ENCODE assay signal across 29 mouse cellular contexts in the genomic region with DNA sequence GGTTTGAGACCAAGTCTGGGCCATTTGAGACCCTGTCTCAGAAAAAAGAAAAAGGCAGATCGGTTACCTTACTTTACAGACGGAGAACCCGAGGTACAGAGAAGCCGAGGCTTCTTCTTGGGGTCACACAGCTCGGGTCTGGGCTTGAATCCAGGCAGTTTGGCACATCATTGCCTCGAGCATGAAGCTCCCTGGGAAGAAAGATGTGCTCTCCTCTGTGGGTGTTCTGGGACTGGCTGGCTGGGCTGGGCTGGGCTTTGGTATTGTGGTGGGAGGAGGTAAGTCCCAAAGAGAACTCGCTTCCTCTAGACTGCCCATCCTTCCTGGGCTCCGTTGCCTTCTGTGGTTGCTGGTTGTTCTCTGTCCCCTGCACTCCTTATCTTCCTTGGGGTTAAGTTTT. TPM values are rescaled to one million over a fixed set of nuclear protein-coding genes. Genes with fewer than 3 reads are reported as not detected.
DNase-seq lines count a peak whose midpoint lies in the region; ATAC-seq and TF ChIP-seq lines count a peak whose summit lies in the region.
"Had no signal": no experiment of that assay in that cellular context is flagged by ENCODE, and none has a peak within 500 bp of the region (broad histone marks: within the 10 kb centered on the region; RNA-seq: fewer than 3 reads in every experiment).

No protein-coding gene starts in this region.

- H3K4me1 ChIP-seq in hindbrain, postnatal 0 days (ENCODE audit: insufficient read depth, low read length), result peaks cover 14% of the 10 kb centered on the region; the same call in 1 of the 2 replicates
- H3K4me1 ChIP-seq in hindbrain, embryonic 12.5 days, result peaks cover 11% of the 10 kb centered on the region
- 0 out of 2 replicates have a peak, but pooled peaks cover 6% of the 10 kb centered on the region for H3K4me1 ChIP-seq in neural tube, embryonic 14.5 days (ENCODE audit: control insufficient read depth, insufficient read depth, low read length)
- H3K4me1 ChIP-seq in limb, embryonic 12.5 days (replicated peaks), result peaks cover 45% of the 10 kb centered on the region
- H3K4me1 ChIP-seq: heart, embryonic 12.5 days had no signal

- DNase-seq in hindbrain, postnatal 0 days (ENCODE audit: low spot score), result peak; percentile 25
- DNase-seq in neural tube, embryonic 10.5 days (ENCODE audit: extremely low spot score, low spot score), result no peak
- DNase-seq in kidney, postnatal 14 days, result no peak
- DNase-seq in spleen, adult 18-20 months, result no peak
- DNase-seq: adrenal gland, postnatal 25 days; cerebellum, adult 2 months; gastrocnemius, postnatal 36 days; heart, postnatal 4 days; kidney, adult 8-10 months; layer of hippocampus, postnatal 36 days; liver, postnatal 0 days; midbrain, embryonic 14.5 days; thymus, postnatal 4 days had no signal

- no peaks in the 10 kb centered on the region for H3K27me3 ChIP-seq in hindbrain, postnatal 0 days (ENCODE audit: insufficient read depth, low read length)
- H3K27me3 ChIP-seq in hindbrain, embryonic 12.5 days, result no peaks in the 10 kb centered on the region
- no peaks in the 10 kb centered on the region; the same call in 1 of the 2 replicates for H3K27me3 ChIP-seq in neural tube, embryonic 14.5 days (ENCODE audit: control insufficient read depth, insufficient read depth, low read length)
- H3K27me3 ChIP-seq in limb, embryonic 12.5 days, result peaks cover 5% of the 10 kb centered on the region; the same call in 1 of the 2 replicates

- H3K9me3 ChIP-seq in hindbrain, postnatal 0 days (ENCODE audit: low read length), result no peaks in the 10 kb centered on the region
- no peaks in the 10 kb centered on the region for H3K9me3 ChIP-seq in hindbrain, embryonic 12.5 days (replicated peaks)
- H3K9me3 ChIP-seq in neural tube, embryonic 14.5 days (ENCODE audit: control insufficient read depth, low read length), result no peaks in the 10 kb centered on the region
- no peaks in the 10 kb centered on the region for H3K9me3 ChIP-seq in limb, embryonic 12.5 days
- H3K9me3 ChIP-seq: heart, embryonic 12.5 days; liver, embryonic 12.5 days had no signal

- no peak overlapping the region for H3K4me3 ChIP-seq in hindbrain, postnatal 0 days (ENCODE audit: low read length)
- H3K4me3 ChIP-seq in hindbrain, embryonic 12.5 days, result no peak overlapping the region
- no peak overlapping the region for H3K4me3 ChIP-seq in neural tube, embryonic 14.5 days (ENCODE audit: low read depth, low read length)
- H3K4me3 ChIP-seq in limb, embryonic 12.5 days (replicated peaks), result no peak overlapping the region
- H3K4me3 ChIP-seq: heart, adult 2 months; heart, embryonic 12.5 days; liver, embryonic 12.5 days had no signal

- no peak for TF ChIP-seq CTCF in hindbrain, postnatal 0 days (IDR thresholded peaks at IDR 0.05; ENCODE audit: low read depth)

- no peak for ATAC-seq in hindbrain, postnatal 0 days
- ATAC-seq in hindbrain, embryonic 12.5 days (ENCODE audit: low FRiP score), result no peak
- ATAC-seq in neural tube, embryonic 14.5 days (ENCODE audit: low read depth), result no peak
- ATAC-seq in limb, embryonic 12.5 days (ENCODE audit: insufficient number of reproducible peaks, insufficient read depth, low FRiP score, low TSS enrichment, low read depth), result no peak
- ATAC-seq: forebrain, embryonic 14.5 days; hindbrain, embryonic 16.5 days; intestine, embryonic 16.5 days; liver, embryonic 12.5 days; liver, postnatal 0 days had no signal

- H3K27ac ChIP-seq in hindbrain, postnatal 0 days, result no peak overlapping the region
- H3K27ac ChIP-seq in hindbrain, embryonic 12.5 days, result no peak overlapping the region
- H3K27ac ChIP-seq in neural tube, embryonic 14.5 days (ENCODE audit: low read depth, low read length), result no peak overlapping the region
- H3K27ac ChIP-seq in limb, embryonic 12.5 days, result peak overlapping the region; percentile 17; the same call in 1 of the 2 replicates
- H3K27ac ChIP-seq: heart, adult 2 months; kidney, postnatal 0 days; liver, embryonic 12.5 days had no signal

- 57% methylated on average over 8 of the region's 8 CpGs for WGBS in hindbrain, postnatal 0 days
- WGBS in hindbrain, embryonic 12.5 days, result 75% methylated on average over 8 of the region's 8 CpGs
- WGBS in neural tube, embryonic 14.5 days, result 65% methylated on average over 8 of the region's 8 CpGs
- 42% methylated on average over 8 of the region's 8 CpGs for WGBS in limb, embryonic 12.5 days

- H3K4me2 ChIP-seq in hindbrain, postnatal 0 days (ENCODE audit: low read depth, low read length), result no peak overlapping the region
- H3K4me2 ChIP-seq in hindbrain, embryonic 12.5 days (replicated peaks), result no peak overlapping the region
- no peak overlapping the region for H3K4me2 ChIP-seq in neural tube, embryonic 14.5 days (ENCODE audit: low read depth, low read length)
- H3K4me2 ChIP-seq in limb, embryonic 12.5 days, result no peak overlapping the region
- H3K4me2 ChIP-seq: heart, embryonic 12.5 days; liver, embryonic 12.5 days had no signal

- H3K36me3 ChIP-seq in hindbrain, postnatal 0 days (ENCODE audit: insufficient read depth, low read length), result no peaks in the 10 kb centered on the region
- no peaks in the 10 kb centered on the region for H3K36me3 ChIP-seq in hindbrain, embryonic 12.5 days
- H3K36me3 ChIP-seq in neural tube, embryonic 14.5 days (ENCODE audit: control insufficient read depth, insufficient read depth, low read length), result no peaks in the 10 kb centered on the region
- no peaks in the 10 kb centered on the region for H3K36me3 ChIP-seq in limb, embryonic 12.5 days
- H3K36me3 ChIP-seq: heart, embryonic 12.5 days; liver, embryonic 12.5 days had no signal

- no peak overlapping the region for H3K9ac ChIP-seq in hindbrain, postnatal 0 days (replicated peaks; ENCODE audit: low read length)
- no peak overlapping the region for H3K9ac ChIP-seq in hindbrain, embryonic 12.5 days
- 0 out of 2 replicates have a peak overlapping the region, but pooled peaks have one; percentile 16 for H3K9ac ChIP-seq in neural tube, embryonic 14.5 days (replicated peaks; ENCODE audit: low read depth, low read length)
- no peak overlapping the region for H3K9ac ChIP-seq in limb, embryonic 12.5 days (replicated peaks)
- H3K9ac ChIP-seq: heart, embryonic 12.5 days; liver, embryonic 12.5 days; liver, postnatal 0 days had no signal

RNA-seq across cellular contexts. Expression of a gene that starts 22.7 kb away (rescaled TPM):
- total RNA-seq in hindbrain, postnatal 0 days (2014; rRNA removed), result not detected in 2 replicates
- 0.51 and 0.64 TPM in 2 replicates for polyA plus RNA-seq in hindbrain, postnatal 0 days (2015; fragmentation: Nextera tagmentation; extraction: Ambion mirVana)
- polyA plus RNA-seq in hindbrain, embryonic 12.5 days (2016; fragmentation: Nextera tagmentation; extraction: Ambion mirVana), result not detected in 2 replicates
- not detected in 2 replicates for polyA plus RNA-seq in neural tube, embryonic 14.5 days (2014; fragmentation: Nextera tagmentation; extraction: Ambion mirVana)
- not detected in 2 replicates for polyA plus RNA-seq in limb, embryonic 12.5 days (2016; fragmentation: Nextera tagmentation; extraction: Ambion mirVana)
- total RNA-seq: adrenal gland, postnatal 25 days; gastrocnemius, adult 18-20 months; gastrocnemius, postnatal 36 days; layer of hippocampus, postnatal 36 days; monocyte, adult 5-6 weeks had no signal
- polyA plus RNA-seq: embryonic facial prominence, embryonic 11.5 days; heart, adult 2 months; large intestine, adult 2 months; liver, embryonic 12.5 days; liver, postnatal 0 days; midbrain, embryonic 14.5 days; neural tube, embryonic 11.5 days; thymus, postnatal 0 days had no signal
